Mouse (Mus musculus) erythroblast, adult 5-6 weeks (primary cell): Measurements from ENCODE around the gene Bhlhb9. TPM values are rescaled to one million over a fixed set of nuclear protein-coding genes. Genes with fewer than 3 reads are reported as not detected.

Experiments used
- ATAC-seq: replicated peaks from 2 replicates; pipeline ENCODE4 v1.8.0; 2016; ENCODE audit warnings: moderate number of reproducible peaks, mild to moderate bottlenecking, moderate TSS enrichment, inconsistent platforms; ENCODE audit not compliant: poor library complexity, low FRiP score, severe bottlenecking
- total RNA-seq, 2 experiments: library from RNA; stranded (forward) in 1 of 2; stranded (reverse) in 1 of 2; fragments of 150-400 nt in 1 of 2; fragments of 200-764, 138-1000 nt in 1 of 2; gene quantifications; 2 replicates each; pipeline versions ENCODE4 v1.2.3 to v1.2.4; 2015 to 2017; ENCODE audit warnings: low replicate concordance in 2 of 2

Bhlhb9 gene
- total RNA-seq, 2 experiments from 2014 or later, result 0.38 to 3.4 TPM

DNA sequence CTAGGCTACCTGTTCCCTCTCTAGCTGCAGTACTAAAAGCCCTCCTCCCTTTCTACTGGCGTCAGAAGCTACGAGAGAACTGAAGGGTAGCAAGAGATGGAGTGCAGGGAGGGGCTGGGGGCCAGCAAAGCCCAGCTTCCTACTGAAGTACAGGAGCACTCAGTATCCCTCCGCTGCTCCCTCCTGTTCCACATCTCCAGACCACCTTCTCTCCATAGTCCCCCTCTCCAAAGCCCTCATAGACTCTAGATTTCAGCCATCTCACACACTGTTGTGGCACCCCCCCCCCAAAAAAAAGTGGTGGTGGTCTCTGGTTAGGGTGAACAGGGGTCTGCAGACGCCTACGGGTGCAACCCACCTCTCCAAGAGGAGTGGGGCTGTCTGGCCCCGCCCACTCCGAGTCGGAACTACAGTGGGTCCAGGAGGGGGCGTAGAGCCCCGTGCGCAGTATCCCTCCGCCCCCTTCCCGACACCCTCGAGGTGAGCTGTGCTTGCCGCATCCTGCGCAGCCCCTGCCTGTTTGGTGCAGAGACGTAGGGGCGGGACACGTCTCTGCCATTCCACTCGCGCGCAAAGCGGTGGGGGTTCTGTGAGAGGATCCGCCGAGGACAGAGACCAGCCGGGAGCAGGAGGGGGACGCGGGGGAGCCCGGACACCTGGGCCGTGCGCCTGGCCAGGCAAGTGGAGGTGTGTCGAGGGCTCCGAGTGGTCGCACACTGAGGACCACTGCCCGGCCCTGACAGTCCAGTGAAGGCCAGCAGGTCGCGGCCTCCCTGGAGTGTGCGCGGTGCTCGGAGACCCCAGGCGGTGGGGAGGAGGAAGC is 88.2 kb downstream of the Bhlhb9 start:
- ATAC-seq, result no peak

DNA sequence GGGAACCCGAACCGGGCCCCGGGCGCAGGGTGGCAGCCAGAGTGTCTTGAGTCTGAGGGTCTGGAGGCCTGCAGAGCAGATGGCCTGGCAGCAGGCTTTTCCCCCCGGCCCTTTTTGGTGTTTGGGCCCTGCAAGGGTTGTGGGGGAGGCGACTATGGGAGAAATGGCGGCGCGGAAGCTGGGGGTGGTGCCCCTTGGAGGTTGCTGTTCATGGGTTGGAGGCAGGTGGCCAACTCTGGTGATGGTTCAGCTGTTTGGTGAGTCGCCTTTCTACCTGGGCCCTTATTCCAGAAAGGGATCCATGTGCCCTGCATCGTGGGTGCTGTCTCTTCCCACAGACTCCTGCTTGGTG is 88.8 kb downstream of the Bhlhb9 start:
- ATAC-seq, result no peak

DNA sequence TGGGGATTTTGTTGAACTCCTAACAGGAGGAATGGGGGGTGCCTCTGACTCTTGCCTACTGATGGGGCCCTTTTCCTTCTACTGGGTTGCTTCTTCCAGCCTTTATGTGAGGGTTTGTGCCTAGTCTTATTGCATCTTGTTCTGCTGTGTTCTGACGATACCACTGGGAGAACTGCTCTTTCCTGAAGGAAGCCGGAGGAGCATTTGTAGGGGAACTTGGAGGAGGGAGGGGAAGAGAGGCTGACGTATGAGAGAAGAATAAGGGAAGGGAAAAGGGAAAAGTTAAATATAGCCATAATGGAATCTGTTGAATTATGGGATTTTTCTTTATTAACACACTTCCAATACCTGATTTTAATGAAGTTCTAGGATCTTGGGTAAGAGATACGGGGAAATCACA is 119.2 kb downstream of the Bhlhb9 start:
- no peak for ATAC-seq

DNA sequence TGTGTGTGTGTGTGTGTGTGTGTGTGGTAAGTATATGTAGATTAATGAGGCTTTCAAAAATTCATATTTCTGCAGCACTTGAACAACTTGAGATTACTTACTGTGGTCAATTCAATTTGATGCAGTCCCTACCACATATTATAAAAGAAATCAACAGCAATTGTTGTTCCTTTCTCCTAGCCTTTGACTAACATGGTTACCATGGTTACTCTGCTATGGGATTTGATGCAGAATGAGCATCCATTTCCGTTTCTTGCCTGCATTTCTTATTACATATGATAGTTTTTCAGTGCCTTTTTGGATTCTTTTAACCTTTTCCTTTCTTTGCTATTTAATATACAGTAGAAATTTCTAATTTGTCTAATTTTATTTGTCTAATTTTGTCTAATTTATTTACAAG is 119.7 kb downstream of the Bhlhb9 start:
- no peak for ATAC-seq

DNA sequence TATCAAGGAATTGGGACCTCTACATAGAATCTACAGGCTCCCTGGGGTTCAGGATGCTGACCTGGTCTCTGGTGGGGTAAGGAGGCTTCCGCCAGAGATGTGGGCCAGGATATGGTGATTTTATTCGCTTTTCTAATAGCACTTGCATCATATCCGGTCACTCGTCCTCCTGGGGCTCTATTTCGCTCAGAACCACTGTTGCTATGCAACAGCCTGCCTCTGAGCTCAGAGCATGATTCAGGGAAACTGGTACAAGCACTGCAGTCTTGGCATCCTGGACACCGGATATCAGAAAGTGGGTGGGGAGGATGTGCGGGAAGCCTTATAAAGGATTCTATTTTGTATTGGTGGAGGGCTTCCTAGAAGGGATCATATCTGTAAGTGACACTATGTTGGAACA is 124.8 kb downstream of the Bhlhb9 start:
- no peak for ATAC-seq

DNA sequence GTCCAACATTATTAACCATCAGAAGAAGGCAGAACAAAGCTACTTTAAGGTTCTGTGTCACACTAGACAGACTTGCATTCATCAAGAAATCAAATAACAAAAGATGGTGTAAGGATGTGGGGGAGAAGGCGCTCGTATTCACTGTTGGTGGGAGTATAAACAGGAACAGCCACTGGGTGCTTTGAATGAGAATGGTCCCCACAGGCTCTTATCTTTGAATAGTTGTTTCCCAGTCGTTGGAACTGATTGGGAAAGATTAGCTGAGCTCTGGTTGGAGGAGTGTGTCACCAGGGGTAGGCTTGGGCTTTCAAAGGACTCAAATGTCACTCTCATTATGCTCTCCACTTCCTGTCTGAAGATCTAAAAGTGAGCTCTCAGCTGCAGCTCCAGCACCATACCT is 128.5 kb downstream of the Bhlhb9 start:
- ATAC-seq, result no peak

DNA sequence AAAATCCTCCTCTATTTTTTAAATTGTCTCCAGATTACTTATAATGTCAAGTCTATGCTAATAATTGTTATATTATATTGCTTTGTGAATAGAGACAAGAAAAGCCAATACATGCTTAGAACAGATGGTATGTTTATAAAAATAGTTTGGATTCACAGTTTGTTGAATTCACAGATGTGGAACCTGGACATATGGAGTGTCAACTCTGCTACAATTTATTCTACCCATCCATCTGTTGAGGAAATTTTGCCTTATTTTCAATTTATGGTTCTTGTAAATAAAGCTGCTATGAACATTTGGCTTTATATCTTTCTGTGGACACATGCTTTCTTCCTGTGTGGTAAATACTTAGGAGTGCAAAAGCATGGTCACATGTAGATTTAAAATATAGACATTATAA is 131.2 kb downstream of the Bhlhb9 start:
- ATAC-seq, result no peak

DNA sequence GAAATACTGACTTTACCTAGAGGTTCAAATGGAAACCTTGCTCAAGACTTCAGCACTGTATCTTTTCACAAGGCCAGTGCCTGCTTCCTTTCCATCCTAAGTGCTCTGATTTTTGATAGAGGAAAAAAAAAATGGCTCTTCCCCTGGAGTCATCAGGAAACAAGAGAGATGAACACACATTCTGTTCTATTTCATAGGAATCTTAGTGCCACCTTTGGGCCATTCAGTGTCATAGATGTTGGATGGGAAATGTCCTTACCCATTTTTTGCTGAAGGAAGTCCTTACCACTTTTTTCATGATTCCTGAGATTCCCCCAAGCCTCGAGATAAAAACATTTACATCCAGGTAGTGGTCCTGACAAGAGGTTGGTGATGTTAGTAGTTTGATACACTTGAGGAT is 139.1 kb downstream of the Bhlhb9 start:
- no peak for ATAC-seq

Other genes with a start within 250 kb of the Bhlhb9 start
- not detected in 2 replicates for gene Nxf7, start 198.8 kb upstream of the Bhlhb9 start, total RNA-seq (2015; ENCODE audit: low replicate concordance)
- not detected in 2 replicates for gene Nxf7, start 198.8 kb upstream of the Bhlhb9 start, total RNA-seq (2017; ENCODE audit: low replicate concordance)
- gene Prame, start 169.9 kb upstream of the Bhlhb9 start, total RNA-seq (2015; ENCODE audit: low replicate concordance), result not detected in 2 replicates
- not detected in 2 replicates for gene Prame, start 169.9 kb upstream of the Bhlhb9 start, total RNA-seq (2017; ENCODE audit: low replicate concordance)
- not detected in 2 replicates for gene Tcp11x2, start 103.8 kb upstream of the Bhlhb9 start, total RNA-seq (2015; ENCODE audit: low replicate concordance)
- not detected in 2 replicates for gene Tcp11x2, start 103.8 kb upstream of the Bhlhb9 start, total RNA-seq (2017; ENCODE audit: low replicate concordance)
- gene Tmsb15a, start 72.3 kb upstream of the Bhlhb9 start, total RNA-seq (2015; ENCODE audit: low replicate concordance), result not detected in 2 replicates
- gene Tmsb15a, start 72.3 kb upstream of the Bhlhb9 start, total RNA-seq (2017; ENCODE audit: low replicate concordance), result not detected in 2 replicates
- gene Armcx5, start 54.9 kb upstream of the Bhlhb9 start, total RNA-seq (2015; ENCODE audit: low replicate concordance), result 5.4 and 6.5 TPM in 2 replicates
- 4.4 and 4.7 TPM in 2 replicates for gene Armcx5, start 54.9 kb upstream of the Bhlhb9 start, total RNA-seq (2017; ENCODE audit: low replicate concordance)
- gene Gprasp1, start 54.9 kb upstream of the Bhlhb9 start, total RNA-seq (2015; ENCODE audit: low replicate concordance), result 4.6 and 14.6 TPM in 2 replicates
- gene Gprasp1, start 54.9 kb upstream of the Bhlhb9 start, total RNA-seq (2017; ENCODE audit: low replicate concordance), result 9.2 and 12.9 TPM in 2 replicates
- gene Gprasp2, start 41.4 kb downstream of the Bhlhb9 start, total RNA-seq (2015; ENCODE audit: low replicate concordance), result not detected in 2 replicates
- gene Gprasp2, start 41.4 kb downstream of the Bhlhb9 start, total RNA-seq (2017; ENCODE audit: low replicate concordance), result not detected in 2 replicates
- gene Arxes2, start 196.2 kb downstream of the Bhlhb9 start, total RNA-seq (2015; ENCODE audit: low replicate concordance), result not detected in 2 replicates
- gene Arxes2, start 196.2 kb downstream of the Bhlhb9 start, total RNA-seq (2017; ENCODE audit: low replicate concordance), result not detected in 2 replicates
- not detected in 2 replicates for gene Arxes1, start 235.8 kb downstream of the Bhlhb9 start, total RNA-seq (2015; ENCODE audit: low replicate concordance)
- not detected in 2 replicates for gene Arxes1, start 235.8 kb downstream of the Bhlhb9 start, total RNA-seq (2017; ENCODE audit: low replicate concordance)